ENCODE assay signal across 8 mouse cellular contexts in genomic region chr7:70332064-70332850, GRCm38 (mm10). TPM values are rescaled to one million over a fixed set of nuclear protein-coding genes. Genes with fewer than 3 reads are reported as not detected.
DNase-seq lines count a peak whose midpoint lies in the region; ATAC-seq and TF ChIP-seq lines count a peak whose summit lies in the region.

No protein-coding gene starts in this region.

- no peaks in the 10 kb centered on the region for H3K36me3 ChIP-seq in kidney, embryonic 14.5 days (ENCODE audit: control insufficient read depth, insufficient read depth, low read length)
- H3K36me3 ChIP-seq in hindbrain, embryonic 13.5 days: no peaks in the 10 kb centered on the region
- no peaks in the 10 kb centered on the region for H3K36me3 ChIP-seq in midbrain, embryonic 12.5 days
- H3K36me3 ChIP-seq in thymus, adult 2 months (ENCODE audit: control insufficient read depth, insufficient read depth, low read length): no peaks in the 10 kb centered on the region

- peak overlapping the region; percentile 44 for H3K4me3 ChIP-seq in kidney, embryonic 14.5 days (ENCODE audit: low read length)
- H3K4me3 ChIP-seq in cortical plate, adult 2 months (ENCODE audit: insufficient read depth, low read length): peak overlapping the region; percentile 18
- H3K4me3 ChIP-seq in hindbrain, embryonic 13.5 days: peak overlapping the region; percentile 39
- peak overlapping the region; percentile 42 for H3K4me3 ChIP-seq in midbrain, embryonic 12.5 days
- H3K4me3 ChIP-seq in thymus, adult 2 months (ENCODE audit: control insufficient read depth, insufficient read depth, low read length): no peak overlapping the region
- no peak overlapping the region for H3K4me3 ChIP-seq in cerebellum, adult 2 months (replicated peaks; ENCODE audit: insufficient read depth, low read depth, low read length)

- peak overlapping the region; percentile 63 for H3K9ac ChIP-seq in kidney, embryonic 14.5 days (ENCODE audit: low read depth, low read length)
- H3K9ac ChIP-seq in hindbrain, embryonic 13.5 days: peak overlapping the region; percentile 67
- peak overlapping the region; percentile 64 for H3K9ac ChIP-seq in midbrain, embryonic 12.5 days (replicated peaks)

- no peak for TF ChIP-seq CTCF in cortical plate, adult 2 months (IDR thresholded peaks at IDR 0.05; ENCODE audit: extremely low read depth, insufficient read depth, low read length)
- TF ChIP-seq CTCF in thymus, adult 2 months (IDR thresholded peaks at IDR 0.05; ENCODE audit: borderline replicate concordance, control insufficient read depth, extremely low read depth, insufficient read depth, low read length, poor library complexity): no peak
- TF ChIP-seq CTCF in cerebellum, adult 2 months (IDR thresholded peaks at IDR 0.05; ENCODE audit: borderline replicate concordance, insufficient read depth, low read depth, low read length): no peak

- peak overlapping the region; percentile 73 for H3K4me2 ChIP-seq in kidney, embryonic 14.5 days (replicated peaks; ENCODE audit: low read depth, low read length)
- peak overlapping the region; percentile 60 for H3K4me2 ChIP-seq in hindbrain, embryonic 13.5 days
- peak overlapping the region; percentile 60 for H3K4me2 ChIP-seq in midbrain, embryonic 12.5 days (replicated peaks)

- TF ChIP-seq POLR2A in cortical plate, adult 2 months (IDR thresholded peaks at IDR 0.05; ENCODE audit: extremely low read depth, insufficient read depth, low read length): no peak
- no peak for TF ChIP-seq POLR2A in thymus, adult 2 months (IDR thresholded peaks at IDR 0.05; ENCODE audit: control insufficient read depth, extremely low read depth, insufficient read depth, low read length, poor library complexity)
- TF ChIP-seq POLR2A in cerebellum, adult 2 months (IDR thresholded peaks at IDR 0.05; ENCODE audit: borderline replicate concordance, insufficient read depth, low read length): no peak

- peak overlapping the region; percentile 76 for H3K27ac ChIP-seq in kidney, embryonic 14.5 days (ENCODE audit: low read depth, low read length)
- no peak overlapping the region for H3K27ac ChIP-seq in cortical plate, adult 2 months (ENCODE audit: insufficient read depth, low read length)
- peak overlapping the region; percentile 85 for H3K27ac ChIP-seq in hindbrain, embryonic 13.5 days
- H3K27ac ChIP-seq in midbrain, embryonic 12.5 days (replicated peaks): peak overlapping the region; percentile 89
- no peak overlapping the region for H3K27ac ChIP-seq in thymus, adult 2 months (ENCODE audit: control insufficient read depth, insufficient read depth, low read length)
- H3K27ac ChIP-seq in cerebellum, adult 2 months (ENCODE audit: insufficient read depth, low read length): no peak overlapping the region

- DNase-seq in kidney, adult 8-10 months: no peak
- DNase-seq in thymus, adult 2 months: no peak
- no peak for DNase-seq in cerebellum, adult 2 months
- no peak for DNase-seq in gastrocnemius, postnatal 36 days

- 7% methylated on average over 26 of the region's 26 CpGs for WGBS in kidney, embryonic 14.5 days
- 2% methylated on average over 26 of the region's 26 CpGs for WGBS in hindbrain, embryonic 13.5 days
- under 1% methylated on average over 26 of the region's 26 CpGs for WGBS in midbrain, embryonic 12.5 days
- WGBS in thymus, adult 2 months: 3% methylated on average over 26 of the region's 26 CpGs
- 8% methylated on average over 26 of the region's 26 CpGs for WGBS in cerebellum, adult 2 months

- H3K4me1 ChIP-seq in kidney, embryonic 14.5 days (ENCODE audit: control insufficient read depth, insufficient read depth, low read length): peaks cover 11% of the 10 kb centered on the region
- no peaks in the 10 kb centered on the region for H3K4me1 ChIP-seq in cortical plate, adult 2 months (ENCODE audit: control insufficient read depth, insufficient read depth, low read length)
- peaks cover 37% of the 10 kb centered on the region for H3K4me1 ChIP-seq in hindbrain, embryonic 13.5 days (replicated peaks)
- H3K4me1 ChIP-seq in midbrain, embryonic 12.5 days: peaks cover 44% of the 10 kb centered on the region
- no peaks in the 10 kb centered on the region for H3K4me1 ChIP-seq in thymus, adult 2 months (replicated peaks; ENCODE audit: control insufficient read depth, insufficient read depth, low read length)
- H3K4me1 ChIP-seq in cerebellum, adult 2 months (ENCODE audit: control insufficient read depth, insufficient read depth, low read length): no peaks in the 10 kb centered on the region

- no peaks in the 10 kb centered on the region for H3K9me3 ChIP-seq in kidney, embryonic 14.5 days (ENCODE audit: control insufficient read depth, low read length)
- no peaks in the 10 kb centered on the region for H3K9me3 ChIP-seq in hindbrain, embryonic 13.5 days
- no peaks in the 10 kb centered on the region for H3K9me3 ChIP-seq in midbrain, embryonic 12.5 days

- H3K27me3 ChIP-seq in kidney, embryonic 14.5 days (ENCODE audit: control insufficient read depth, insufficient read depth, low read length): peaks cover 9% of the 10 kb centered on the region; the same call in 1 of the 2 replicates
- peaks cover 95% of the 10 kb centered on the region for H3K27me3 ChIP-seq in hindbrain, embryonic 13.5 days
- peaks cover 93% of the 10 kb centered on the region for H3K27me3 ChIP-seq in midbrain, embryonic 12.5 days
- H3K27me3 ChIP-seq in thymus, adult 2 months (ENCODE audit: control insufficient read depth, insufficient read depth, low read length): peaks cover 5% of the 10 kb centered on the region; the same call in 1 of the 2 replicates
- peaks cover 10% of the 10 kb centered on the region; the same call in 1 of the 2 replicates for H3K27me3 ChIP-seq in cerebellum, adult 2 months (ENCODE audit: control insufficient read depth, insufficient read depth, low read length)

- intact Hi-C loops in gastrocnemius, postnatal 36 days (cut with DNase I): loop anchor here (5.0 kb wide), 1 partner anchor 210 kb away; no protein-coding TSS in a partner anchor

- ATAC-seq in kidney, embryonic 14.5 days (ENCODE audit: low FRiP score, low TSS enrichment): no peak
- ATAC-seq in hindbrain, embryonic 13.5 days (ENCODE audit: low FRiP score): no peak
- no peak for ATAC-seq in midbrain, embryonic 12.5 days (ENCODE audit: low FRiP score, low read depth)

RNA-seq across cellular contexts. Expression of gene Nr2f2, which starts 34.3 kb away (rescaled TPM):
- 310 and 320 TPM in 2 replicates for polyA plus RNA-seq in kidney, embryonic 14.5 days (2014; fragmentation: Nextera tagmentation; extraction: Ambion mirVana)
- polyA plus RNA-seq in cortical plate, adult 2 months (2012; rRNA removed): 13.8 and 21.2 TPM in 2 replicates
- polyA plus RNA-seq in hindbrain, embryonic 13.5 days (2015; fragmentation: Nextera tagmentation; extraction: Ambion mirVana): 118 and 134 TPM in 2 replicates
- polyA plus RNA-seq in midbrain, embryonic 12.5 days (2016; fragmentation: Nextera tagmentation; extraction: Ambion mirVana): 105 and 143 TPM in 2 replicates
- polyA plus RNA-seq in thymus, adult 2 months (2012; rRNA removed): 12.8 and 14.7 TPM in 2 replicates
- 25.5 and 28.9 TPM in 2 replicates for polyA plus RNA-seq in cerebellum, adult 2 months (2012; rRNA removed)
- total RNA-seq in gastrocnemius, postnatal 36 days (2021): 10 to 100 TPM; 12.7 to 19.4 TPM

Comparison
In these comparisons a context has a peak if more than half of its experiments do, and no peak if none do; other contexts are left out.
1. H3K27ac ChIP-seq: peak in kidney, embryonic 14.5 days (single experiment), hindbrain, embryonic 13.5 days (single experiment) and midbrain, embryonic 12.5 days (single experiment); none in cortical plate, adult 2 months (single experiment), thymus, adult 2 months (single experiment) and cerebellum, adult 2 months (single experiment).
2. H3K4me3 ChIP-seq: peak in kidney, embryonic 14.5 days (single experiment), cortical plate, adult 2 months (single experiment), hindbrain, embryonic 13.5 days (single experiment) and midbrain, embryonic 12.5 days (single experiment); none in thymus, adult 2 months (single experiment) and cerebellum, adult 2 months (single experiment).
3. Peak in every context shown above with its lines, with median percentiles within 50 percentile points of each other: H3K4me2 ChIP-seq and H3K9ac ChIP-seq.